Mouse (Mus musculus) cerebellum, adult (tissue): ENCODE results near the gene Slc8a2.

ENCODE experiments used
- ATAC-seq: cut with Nextera tagmentation; 2 replicates; pipeline ENCODE4 v1.9.2; 2017; ENCODE audit warnings: mild to moderate bottlenecking, moderate library complexity, mixed read lengths; ENCODE audit not compliant: insufficient number of reproducible peaks, low FRiP score, low TSS enrichment

Slc8a2 gene

GRCm38 (mm10) chr7:16203505-16203903, 73.9 kb downstream of the Slc8a2 start:
- no peak for ATAC-seq

GRCm38 (mm10) chr7:16204791-16205190, 75.2 kb downstream of the Slc8a2 start:
- ATAC-seq = no peak

- no peak for ATAC-seq
These were observed 77.5 kb downstream of the Slc8a2 start for GRCm38 (mm10) chr7:16207076-16207475.

GRCm38 (mm10) chr7:16207496-16207895, 77.9 kb downstream of the Slc8a2 start:
- no peak for ATAC-seq

GRCm38 (mm10) chr7:16208781-16209665, 79.4 kb downstream of the Slc8a2 start:
- no peak for ATAC-seq
